ENCODE assay signal across 18 mouse cellular contexts in genomic region chr11:103076010-103076409, GRCm38 (mm10). TPM values are rescaled to one million over a fixed set of nuclear protein-coding genes. Genes with fewer than 3 reads are reported as not detected.
DNase-seq lines count a peak whose midpoint lies in the region; ATAC-seq and TF ChIP-seq lines count a peak whose summit lies in the region.
"Had no signal": no experiment of that assay in that cellular context is flagged by ENCODE, and none has a peak within 500 bp of the region (broad histone marks: within the 10 kb centered on the region; RNA-seq: fewer than 3 reads in every experiment).

No protein-coding gene starts in this region.

- 0 out of 4 replicates have a peak, but pooled peaks of 1 of the 2 experiments have one; percentile 33 for TF ChIP-seq EP300 in MEL (IDR thresholded peaks at IDR 0.05; ENCODE audit: low read depth in 1 of 2, low read length in 2 of 2)

- H3K4me2 ChIP-seq in heart, embryonic 16.5 days (ENCODE audit: low read depth, low read length): no peak overlapping the region
- no peak overlapping the region for H3K4me2 ChIP-seq in heart, embryonic 11.5 days
- H3K4me2 ChIP-seq: kidney, embryonic 15.5 days; midbrain, embryonic 15.5 days had no signal

- H3K4me3 ChIP-seq in heart, embryonic 16.5 days (ENCODE audit: low read length): no peak overlapping the region
- H3K4me3 ChIP-seq in heart, embryonic 11.5 days (ENCODE audit: low read depth, low read length): no peak overlapping the region
- H3K4me3 ChIP-seq in MEL (ENCODE audit: control insufficient read depth in 1 of 2, insufficient read depth in 1 of 2, low read depth in 2 of 2, low read length in 2 of 2): no peak overlapping the region
- H3K4me3 ChIP-seq in limb, embryonic 10.5 days: no peak overlapping the region
- H3K4me3 ChIP-seq: erythroblast, embryonic 14.5 days; kidney, embryonic 15.5 days; midbrain, embryonic 15.5 days had no signal

- H3K36me3 ChIP-seq in heart, embryonic 16.5 days (ENCODE audit: control insufficient read depth, insufficient read depth): peaks cover 14% of the 10 kb centered on the region
- no peaks in the 10 kb centered on the region for H3K36me3 ChIP-seq in heart, embryonic 11.5 days (ENCODE audit: control insufficient read depth, insufficient read depth, low read length)
- H3K36me3 ChIP-seq in MEL (ENCODE audit: control insufficient read depth in 1 of 2, insufficient read depth in 2 of 2, low read length in 2 of 2): no peaks in the 10 kb centered on the region
- H3K36me3 ChIP-seq in limb, embryonic 10.5 days: peaks cover 9% of the 10 kb centered on the region
- H3K36me3 ChIP-seq: midbrain, embryonic 15.5 days had no signal

- H3K27ac ChIP-seq in heart, embryonic 16.5 days (ENCODE audit: low read length): no peak overlapping the region
- H3K27ac ChIP-seq in heart, embryonic 11.5 days (ENCODE audit: low read depth, low read length): no peak overlapping the region
- H3K27ac ChIP-seq in MEL (ENCODE audit: control insufficient read depth, low read depth, low read length): no peak overlapping the region
- no peak overlapping the region for H3K27ac ChIP-seq in limb, embryonic 10.5 days
- H3K27ac ChIP-seq: kidney, embryonic 15.5 days; midbrain, embryonic 15.5 days had no signal

- no peak for TF ChIP-seq POLR2A in MEL (IDR thresholded peaks at IDR 0.05; ENCODE audit: control insufficient read depth in 1 of 2, insufficient read depth in 1 of 2, low read depth in 1 of 2, low read length in 2 of 2, poor library complexity in 1 of 2)

- peaks cover 27% of the 10 kb centered on the region for H3K4me1 ChIP-seq in heart, embryonic 16.5 days (ENCODE audit: control insufficient read depth, insufficient read depth, low read length)
- peaks cover 22% of the 10 kb centered on the region for H3K4me1 ChIP-seq in heart, embryonic 11.5 days (ENCODE audit: control insufficient read depth, insufficient read depth, low read length)
- H3K4me1 ChIP-seq in MEL (ENCODE audit: control insufficient read depth in 1 of 2, insufficient read depth in 2 of 2, low read length in 2 of 2): no peaks in the 10 kb centered on the region
- H3K4me1 ChIP-seq in limb, embryonic 10.5 days: peaks cover 22% of the 10 kb centered on the region

- 80% methylated on average over 7 of the region's 7 CpGs for WGBS in heart, embryonic 16.5 days
- WGBS in heart, embryonic 11.5 days (ENCODE audit: insufficient replicate concordance): 83% methylated on average over 7 of the region's 7 CpGs
- WGBS in limb, embryonic 10.5 days: 97% methylated on average over 7 of the region's 7 CpGs

- no peaks in the 10 kb centered on the region for H3K9me3 ChIP-seq in heart, embryonic 16.5 days (replicated peaks; ENCODE audit: control insufficient read depth, low read length)
- H3K9me3 ChIP-seq in heart, embryonic 11.5 days (replicated peaks; ENCODE audit: control insufficient read depth, low read length): no peaks in the 10 kb centered on the region
- no peaks in the 10 kb centered on the region for H3K9me3 ChIP-seq in MEL (replicated peaks; ENCODE audit: insufficient read depth, low read length)
- H3K9me3 ChIP-seq in limb, embryonic 10.5 days (replicated peaks): no peaks in the 10 kb centered on the region
- H3K9me3 ChIP-seq: G1E; kidney, embryonic 15.5 days; midbrain, embryonic 15.5 days had no signal

- no peak for TF ChIP-seq CTCF in MEL (IDR thresholded peaks at IDR 0.05 in 2 of 3, conservative IDR thresholded peaks at IDR 0.05 in 1 of 3; ENCODE audit: control insufficient read depth in 1 of 3, insufficient read depth in 1 of 3, low read depth in 2 of 3, low read length in 3 of 3, poor library complexity in 1 of 3, severe bottlenecking in 1 of 3)

- no peak overlapping the region for H3K9ac ChIP-seq in heart, embryonic 16.5 days (ENCODE audit: low read length)
- no peak overlapping the region for H3K9ac ChIP-seq in heart, embryonic 11.5 days (ENCODE audit: low read depth, low read length)
- H3K9ac ChIP-seq in MEL (ENCODE audit: control insufficient read depth, low read depth, low read length, poor library complexity, severe bottlenecking): no peak overlapping the region
- H3K9ac ChIP-seq: kidney, embryonic 15.5 days; midbrain, embryonic 15.5 days had no signal

- ATAC-seq in heart, embryonic 16.5 days (replicated peaks; ENCODE audit: extremely low read depth, insufficient read depth, low FRiP score): 0 out of 2 replicates have a peak, but pooled peaks have one; percentile 15
- ATAC-seq in heart, embryonic 11.5 days (replicated peaks; ENCODE audit: insufficient number of reproducible peaks, low FRiP score, low TSS enrichment): no peak
- 0 out of 2 replicates have a peak, but pooled peaks have one; percentile 26 for ATAC-seq in common myeloid progenitor, adult 5-6 weeks (replicated peaks; ENCODE audit: low read depth, poor library complexity, severe bottlenecking)
- ATAC-seq in granulocyte monocyte progenitor cell, adult 5-6 weeks (replicated peaks; ENCODE audit: poor library complexity, severe bottlenecking): no peak
- ATAC-seq: forebrain, embryonic 16.5 days; midbrain, embryonic 15.5 days had no signal

- TF ChIP-seq RAD21 in MEL (IDR thresholded peaks at IDR 0.05; ENCODE audit: low read depth, low read length): no peak

- no peaks in the 10 kb centered on the region for H3K79me2 ChIP-seq in MEL (ENCODE audit: control insufficient read depth, insufficient read depth, low read length, poor library complexity)

- no peak for DNase-seq in MEL (ENCODE audit: low read depth, low spot score)
- DNase-seq in cerebellum, adult 18-20 months: peak; percentile 67 to 74
- DNase-seq in testis, postnatal 10 days (ENCODE audit: low spot score): no peak
- DNase-seq in limb, embryonic 10.5 days (ENCODE audit: low spot score): no peak
- DNase-seq: adrenal gland, postnatal 14 days; gastrocnemius, postnatal 25 days; lung, adult 18-20 months; lung, postnatal 4 days; thymus, postnatal 36 days had no signal

- peaks cover 2% of the 10 kb centered on the region; the same call in 1 of the 2 replicates for H3K27me3 ChIP-seq in heart, embryonic 16.5 days (ENCODE audit: control insufficient read depth, insufficient read depth, low read length)
- peaks cover 3% of the 10 kb centered on the region for H3K27me3 ChIP-seq in heart, embryonic 11.5 days (ENCODE audit: control insufficient read depth, insufficient read depth, low read length)
- no peaks in the 10 kb centered on the region for H3K27me3 ChIP-seq in MEL (ENCODE audit: control insufficient read depth in 1 of 2, insufficient read depth in 2 of 2, low read length in 2 of 2)
- H3K27me3 ChIP-seq in limb, embryonic 10.5 days (ENCODE audit: low read depth, poor library complexity, severe bottlenecking): peaks cover 35% of the 10 kb centered on the region

RNA-seq across cellular contexts. Expression of gene Plcd3, which starts 25.4 kb away (rescaled TPM):
- polyA plus RNA-seq in heart, embryonic 16.5 days (2015; fragmentation: Nextera tagmentation; extraction: Ambion mirVana): 13.6 and 17.0 TPM in 2 replicates
- 3.0 and 3.5 TPM in 2 replicates for polyA plus RNA-seq in heart, embryonic 11.5 days (2014; fragmentation: Nextera tagmentation; extraction: Ambion mirVana)
- total RNA-seq in MEL (2012; rRNA removed): 1.7 and 2.0 TPM in 2 replicates
- 1 to 10 TPM in 1 of 2 experiments, not detected in 1; 2.6 TPM for polyA plus RNA-seq in MEL (2012; ENCODE audit: insufficient read depth in 1 of 2, insufficient read length in 2 of 2, low read depth in 1 of 2, low replicate concordance in 2 of 2, missing spikeins in 1 of 2)
- 0.27 and 3.6 TPM in 2 replicates for total RNA-seq in common myeloid progenitor, adult 5-6 weeks (2017)
- total RNA-seq in granulocyte monocyte progenitor cell, adult 5-6 weeks (2014; fragmentation: Nextera tagmentation): 0.41 TPM in 1 of 2 replicates, not detected in the other
- 3.2 TPM in 1 of 2 replicates, not detected in the other for total RNA-seq in granulocyte monocyte progenitor cell, adult 5-6 weeks (2017)
- 1.5 and 1.8 TPM in 2 replicates for polyA plus RNA-seq in limb, embryonic 10.5 days (2016; fragmentation: Nextera tagmentation; extraction: Ambion mirVana)
- polyA plus RNA-seq: G1E had no signal

RNA-seq across cellular contexts. Expression of gene Acbd4, which starts 25.5 kb away (rescaled TPM):
- 21.5 and 21.8 TPM in 2 replicates for polyA plus RNA-seq in heart, embryonic 16.5 days (2015; fragmentation: Nextera tagmentation; extraction: Ambion mirVana)
- polyA plus RNA-seq in heart, embryonic 11.5 days (2014; fragmentation: Nextera tagmentation; extraction: Ambion mirVana): 11.2 and 11.8 TPM in 2 replicates
- 15.2 and 16.6 TPM in 2 replicates for total RNA-seq in MEL (2012; rRNA removed)
- polyA plus RNA-seq in MEL (2012; ENCODE audit: insufficient read depth in 1 of 2, insufficient read length in 2 of 2, low read depth in 1 of 2, low replicate concordance in 2 of 2, missing spikeins in 1 of 2): 10 to 100 TPM in 1 of 2 experiments, not detected in 1; 18.3 TPM
- total RNA-seq in common myeloid progenitor, adult 5-6 weeks (2017): 9.2 and 9.3 TPM in 2 replicates
- 4.8 and 9.6 TPM in 2 replicates for total RNA-seq in granulocyte monocyte progenitor cell, adult 5-6 weeks (2014; fragmentation: Nextera tagmentation)
- 5.8 and 10.7 TPM in 2 replicates for total RNA-seq in granulocyte monocyte progenitor cell, adult 5-6 weeks (2017)
- 4.0 and 5.1 TPM in 2 replicates for polyA plus RNA-seq in limb, embryonic 10.5 days (2016; fragmentation: Nextera tagmentation; extraction: Ambion mirVana)

RNA-seq across cellular contexts. Expression of gene Hexim1, which starts 40.0 kb away (rescaled TPM):
- polyA plus RNA-seq in heart, embryonic 16.5 days (2015; fragmentation: Nextera tagmentation; extraction: Ambion mirVana): 2.9 TPM in 2 replicates
- polyA plus RNA-seq in heart, embryonic 11.5 days (2014; fragmentation: Nextera tagmentation; extraction: Ambion mirVana): 4.2 and 4.4 TPM in 2 replicates
- total RNA-seq in MEL (2012; rRNA removed): 17.3 and 18.4 TPM in 2 replicates
- polyA plus RNA-seq in MEL (2012; ENCODE audit: insufficient read depth in 1 of 2, insufficient read length in 2 of 2, low read depth in 1 of 2, low replicate concordance in 2 of 2, missing spikeins in 1 of 2): 10 to 100 TPM in 1 of 2 experiments, not detected in 1; 25.4 TPM
- 26.6 and 28.0 TPM in 2 replicates for total RNA-seq in common myeloid progenitor, adult 5-6 weeks (2017)
- 9.7 and 13.5 TPM in 2 replicates for total RNA-seq in granulocyte monocyte progenitor cell, adult 5-6 weeks (2014; fragmentation: Nextera tagmentation)
- 28.7 and 31.0 TPM in 2 replicates for total RNA-seq in granulocyte monocyte progenitor cell, adult 5-6 weeks (2017)
- 1.8 and 2.4 TPM in 2 replicates for polyA plus RNA-seq in limb, embryonic 10.5 days (2016; fragmentation: Nextera tagmentation; extraction: Ambion mirVana)

RNA-seq across cellular contexts. Expression of gene Dcakd, which starts 47.9 kb away (rescaled TPM):
- polyA plus RNA-seq in heart, embryonic 16.5 days (2015; fragmentation: Nextera tagmentation; extraction: Ambion mirVana): 66.9 and 77.5 TPM in 2 replicates
- 135 and 141 TPM in 2 replicates for polyA plus RNA-seq in heart, embryonic 11.5 days (2014; fragmentation: Nextera tagmentation; extraction: Ambion mirVana)
- 15.6 and 16.2 TPM in 2 replicates for total RNA-seq in MEL (2012; rRNA removed)
- 100 to 1,000 TPM in 1 of 2 experiments, 10 to 100 TPM in 1; 82.3 to 112 TPM for polyA plus RNA-seq in MEL (2012; ENCODE audit: insufficient read depth in 1 of 2, insufficient read length in 2 of 2, low read depth in 1 of 2, low replicate concordance in 2 of 2, missing spikeins in 1 of 2)
- 13.2 and 18.7 TPM in 2 replicates for total RNA-seq in common myeloid progenitor, adult 5-6 weeks (2017)
- 30.5 and 40.9 TPM in 2 replicates for total RNA-seq in granulocyte monocyte progenitor cell, adult 5-6 weeks (2014; fragmentation: Nextera tagmentation)
- total RNA-seq in granulocyte monocyte progenitor cell, adult 5-6 weeks (2017): 14.3 and 17.0 TPM in 2 replicates
- polyA plus RNA-seq in limb, embryonic 10.5 days (2016; fragmentation: Nextera tagmentation; extraction: Ambion mirVana): 260 and 269 TPM in 2 replicates

RNA-seq across cellular contexts. Expression of gene Nmt1, which starts 48.0 kb away (rescaled TPM):
- 39.1 and 41.7 TPM in 2 replicates for polyA plus RNA-seq in heart, embryonic 16.5 days (2015; fragmentation: Nextera tagmentation; extraction: Ambion mirVana)
- polyA plus RNA-seq in heart, embryonic 11.5 days (2014; fragmentation: Nextera tagmentation; extraction: Ambion mirVana): 49.4 and 53.4 TPM in 2 replicates
- 70.5 and 85.1 TPM in 2 replicates for total RNA-seq in MEL (2012; rRNA removed)
- polyA plus RNA-seq in MEL (2012; ENCODE audit: insufficient read depth in 1 of 2, insufficient read length in 2 of 2, low read depth in 1 of 2, low replicate concordance in 2 of 2, missing spikeins in 1 of 2): 100 to 1,000 TPM in 1 of 2 experiments, 10 to 100 TPM in 1; 29.8 to 147 TPM
- 32.2 and 37.7 TPM in 2 replicates for total RNA-seq in common myeloid progenitor, adult 5-6 weeks (2017)
- 39.2 and 44.9 TPM in 2 replicates for total RNA-seq in granulocyte monocyte progenitor cell, adult 5-6 weeks (2014; fragmentation: Nextera tagmentation)
- 54.1 and 58.9 TPM in 2 replicates for total RNA-seq in granulocyte monocyte progenitor cell, adult 5-6 weeks (2017)
- polyA plus RNA-seq in limb, embryonic 10.5 days (2016; fragmentation: Nextera tagmentation; extraction: Ambion mirVana): 60.5 and 63.1 TPM in 2 replicates

Comparison
In these comparisons a context has a peak if more than half of its experiments do, and no peak if none do; other contexts are left out.
1. ATAC-seq: peak in heart, embryonic 16.5 days (single experiment) and common myeloid progenitor, adult 5-6 weeks (single experiment); none in heart, embryonic 11.5 days (single experiment) and granulocyte monocyte progenitor cell, adult 5-6 weeks (single experiment).
2. DNase-seq: peak in cerebellum, adult 18-20 months (2 of 2); none in MEL (single experiment), testis, postnatal 10 days (single experiment) and limb, embryonic 10.5 days (single experiment).